In the genomic region with DNA sequence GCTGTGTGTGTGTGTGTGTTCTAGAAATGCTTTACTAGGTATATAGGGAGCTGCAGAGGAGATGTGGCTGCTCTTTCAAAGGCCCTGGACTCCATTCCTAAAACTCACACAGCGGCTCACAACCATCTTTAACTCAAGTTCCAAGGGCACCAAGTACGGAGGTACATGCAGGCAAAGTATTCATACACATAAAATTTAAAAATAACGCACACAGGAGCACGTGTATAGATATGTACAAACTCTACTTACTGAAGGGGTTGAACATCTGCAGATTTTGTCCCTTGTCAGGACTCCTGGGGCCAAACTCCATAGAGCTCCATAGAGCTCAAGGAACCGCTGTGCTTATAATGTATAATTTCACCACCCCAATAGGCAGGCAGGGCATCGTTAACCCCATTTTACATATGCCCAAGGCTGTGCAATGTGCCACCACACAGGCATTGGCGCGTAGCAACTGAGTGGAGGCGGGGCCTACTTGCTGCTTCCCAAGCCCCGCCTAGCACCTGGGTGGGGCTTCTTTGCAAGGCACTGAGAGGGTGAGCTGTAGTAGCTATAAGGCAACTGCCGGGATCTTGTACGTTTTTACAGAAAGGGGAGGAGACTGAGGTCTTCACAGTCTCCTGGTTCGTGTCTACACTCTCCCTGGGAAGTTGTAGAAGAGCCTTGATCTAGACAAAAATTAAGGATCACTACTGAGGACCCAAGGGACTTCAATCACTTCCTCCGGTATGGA, we compare ENCODE assay signal across 8 mouse cellular contexts.
DNase-seq lines count a peak whose midpoint lies in the region; ATAC-seq and TF ChIP-seq lines count a peak whose summit lies in the region.

No protein-coding gene starts in this region.

- 31% methylated on average over 14 of the region's 14 CpGs for WGBS in heart, embryonic 12.5 days
- 29% methylated on average over 14 of the region's 14 CpGs for WGBS in forebrain, embryonic 12.5 days
- WGBS in liver, embryonic 14.5 days (ENCODE audit: insufficient replicate concordance), result 17% methylated on average over 14 of the region's 14 CpGs

- intact Hi-C loops in heart, postnatal 10 days (cut with DNase I), result no loop called here

- ATAC-seq in heart, embryonic 12.5 days (ENCODE audit: insufficient number of reproducible peaks, low FRiP score), result peak; percentile 33
- ATAC-seq in forebrain, embryonic 12.5 days (ENCODE audit: low FRiP score), result peak; percentile 43; the same call in 1 of the 2 replicates
- peak; percentile 73 for ATAC-seq in liver, embryonic 14.5 days (ENCODE audit: insufficient read depth)

- no peaks in the 10 kb centered on the region for H3K9me3 ChIP-seq in heart, embryonic 12.5 days (replicated peaks)
- no peaks in the 10 kb centered on the region for H3K9me3 ChIP-seq in forebrain, embryonic 12.5 days
- no peaks in the 10 kb centered on the region for H3K9me3 ChIP-seq in liver, embryonic 14.5 days (ENCODE audit: control insufficient read depth, low read length)

- peak overlapping the region; percentile 63 for H3K4me2 ChIP-seq in heart, embryonic 12.5 days
- no peak overlapping the region; the same call in 1 of the 2 replicates for H3K4me2 ChIP-seq in forebrain, embryonic 12.5 days
- H3K4me2 ChIP-seq in liver, embryonic 14.5 days (ENCODE audit: low read depth), result peak overlapping the region; percentile 44

- DNase-seq in heart, postnatal 10 days, result no peak
- peak; percentile 85 for DNase-seq in MEL-GATA-1-ER (ENCODE audit: extremely low read depth, low read depth)
- peak; percentile 61 to 69 (median 65) for DNase-seq in liver, embryonic 14.5 days (ENCODE audit: low read depth in 3 of 3, low spot score in 3 of 3)
- peak; percentile 30 for DNase-seq in spleen, adult 12 weeks (ENCODE audit: low spot score)
- DNase-seq in right cerebral cortex, adult 18-20 months, result no peak
- DNase-seq in urinary bladder, postnatal 4 days (ENCODE audit: low spot score in 2 of 2), result no peak

- no peak for TF ChIP-seq EP300 in liver, embryonic 14.5 days (IDR thresholded peaks at IDR 0.05; ENCODE audit: low read depth)

- peaks cover 41% of the 10 kb centered on the region for H3K4me1 ChIP-seq in heart, embryonic 12.5 days (replicated peaks)
- peaks cover 27% of the 10 kb centered on the region for H3K4me1 ChIP-seq in forebrain, embryonic 12.5 days
- H3K4me1 ChIP-seq in liver, embryonic 14.5 days (replicated peaks; ENCODE audit: control insufficient read depth in 2 of 2, insufficient read depth in 2 of 2, low read length in 1 of 2), result peaks cover 11 to 31% of the 10 kb centered on the region in 2 experiments

- H3K4me3 ChIP-seq in heart, embryonic 12.5 days, result no peak overlapping the region
- no peak overlapping the region for H3K4me3 ChIP-seq in forebrain, embryonic 12.5 days (replicated peaks)
- H3K4me3 ChIP-seq in liver, embryonic 14.5 days (ENCODE audit: insufficient read depth in 1 of 2, low read depth in 2 of 2, low read length in 2 of 2), result no peak overlapping the region; a peak in 1 of 4 replicates

- H3K36me3 ChIP-seq in heart, embryonic 12.5 days, result no peaks in the 10 kb centered on the region
- H3K36me3 ChIP-seq in forebrain, embryonic 12.5 days (replicated peaks), result no peaks in the 10 kb centered on the region
- H3K36me3 ChIP-seq in liver, embryonic 14.5 days (replicated peaks; ENCODE audit: control insufficient read depth, insufficient read depth, low read depth), result no peaks in the 10 kb centered on the region

- no peak for TF ChIP-seq CTCF in liver, embryonic 14.5 days (IDR thresholded peaks at IDR 0.05; ENCODE audit: low read depth)

- H3K27me3 ChIP-seq in heart, embryonic 12.5 days (replicated peaks), result no peaks in the 10 kb centered on the region
- peaks cover 7% of the 10 kb centered on the region; the same call in 1 of the 2 replicates for H3K27me3 ChIP-seq in forebrain, embryonic 12.5 days
- H3K27me3 ChIP-seq in liver, embryonic 14.5 days (ENCODE audit: control insufficient read depth, insufficient read depth, low read length), result no peaks in the 10 kb centered on the region

- H3K9ac ChIP-seq in heart, embryonic 12.5 days, result no peak overlapping the region
- H3K9ac ChIP-seq in forebrain, embryonic 12.5 days, result no peak overlapping the region
- no peak overlapping the region for H3K9ac ChIP-seq in liver, embryonic 14.5 days (replicated peaks)

- H3K27ac ChIP-seq in heart, embryonic 12.5 days (ENCODE audit: poor library complexity, severe bottlenecking), result no peak overlapping the region; the same call in 1 of the 2 replicates
- no peak overlapping the region for H3K27ac ChIP-seq in forebrain, embryonic 12.5 days
- H3K27ac ChIP-seq in liver, embryonic 14.5 days, result no peak overlapping the region

Comparison
In these comparisons a context has a peak if more than half of its experiments do, and no peak if none do; other contexts are left out.
1. DNase-seq: peak in MEL-GATA-1-ER (single experiment), liver, embryonic 14.5 days (3 of 3) and spleen, adult 12 weeks (single experiment); none in heart, postnatal 10 days (0 of 2), right cerebral cortex, adult 18-20 months (single experiment) and urinary bladder, postnatal 4 days (0 of 2).
2. Peak in every context shown above with its lines, with median percentiles within 50 percentile points of each other: ATAC-seq.